Mouse (Mus musculus) limb, embryonic 12.5 days (tissue): ENCODE measurements at regions not wholly inside any gene's neighbourhood (a gene's known extent, or its start where the extent isn't known, plus 50 kb on each side); places are given as distances from the start of the nearest gene placed in this dataset.

Experiments used
- ATAC-seq: fragments of 200-750 bp; cut with Nextera tagmentation; 2 replicates; pipeline ENCODE4 v1.8.0; 2017; ENCODE audit warnings: low read depth, moderate TSS enrichment; ENCODE audit not compliant: insufficient number of reproducible peaks, insufficient read depth, low FRiP score, low TSS enrichment
- H3K27ac ChIP-seq: fragments of 300-500 bp; sonication (generic); 2 replicates; pipeline ENCODE4 v1.5.1; 2016; ENCODE audit warnings: mild to moderate bottlenecking, moderate library complexity
- H3K27me3 ChIP-seq: fragments of 300-500 bp; sonication (generic); 2 replicates; pipeline ENCODE4 v1.6.1; 2016; ENCODE audit warnings: mild to moderate bottlenecking, moderate library complexity
- H3K36me3 ChIP-seq: fragments of 300-500 bp; sonication (generic); 2 replicates; pipeline ENCODE4 v1.6.1; 2016; ENCODE audit warnings: mild to moderate bottlenecking, moderate library complexity
- H3K4me1 ChIP-seq: fragments of 300-500 bp; sonication (generic); replicated peaks from 2 replicates; pipeline ENCODE4 v1.6.1; 2016
- H3K4me2 ChIP-seq: fragments of 300-500 bp; sonication (generic); 2 replicates; pipeline ENCODE4 v1.6.1; 2016; ENCODE audit warnings: mild to moderate bottlenecking, moderate library complexity
- H3K4me3 ChIP-seq: fragments of 300-500 bp; sonication (generic); replicated peaks from 2 replicates; pipeline ENCODE4 v1.5.1; 2016; ENCODE audit warnings: mild to moderate bottlenecking
- H3K9ac ChIP-seq: fragments of 300-500 bp; sonication (generic); replicated peaks from 2 replicates; pipeline ENCODE4 v1.6.1; 2016; ENCODE audit warnings: mild to moderate bottlenecking, moderate library complexity
- H3K9me3 ChIP-seq: fragments of 300-500 bp; sonication (generic); 2 replicates; pipeline ENCODE4 v1.6.1; 2016; ENCODE audit warnings: mild to moderate bottlenecking, moderate library complexity
- WGBS: fragments of 180-500 bp; shearing (Covaris S2); methylation state at CpG from one replicate; pipeline ENCODE4 v1.1.7; 2016; 5-methylcytosine and 5-hydroxymethylcytosine counted together

- ATAC-seq, result no peak
- no peaks in the 10 kb centered on the region for H3K27me3 ChIP-seq
- no peaks in the 10 kb centered on the region for H3K9me3 ChIP-seq
- H3K4me2 ChIP-seq, result no peak overlapping the region
- no peaks in the 10 kb centered on the region for H3K4me1 ChIP-seq
- no peaks in the 10 kb centered on the region for H3K36me3 ChIP-seq
- no peak overlapping the region for H3K9ac ChIP-seq
- no peak overlapping the region for H3K27ac ChIP-seq
- no peak overlapping the region for H3K4me3 ChIP-seq
- WGBS, result 55% methylated on average over 4 of the region's 4 CpGs
Observed at GRCm38 (mm10) chr15:24596242-24596641, 817.3 kb downstream of the Basp1 start.

GRCm38 (mm10) chr15:24588943-24589342 lies 824.6 kb downstream of the Basp1 start:
- Histone ChIP-seq H3K9ac (no peak overlapping the region), H3K27me3 (no peaks in the 10 kb centered on the region), H3K9me3 (no peaks in the 10 kb centered on the region), H3K4me3 (no peak overlapping the region), H3K27ac (no peak overlapping the region), H3K4me2 (no peak overlapping the region), H3K36me3 (no peaks in the 10 kb centered on the region), H3K4me1 (no peaks in the 10 kb centered on the region)
- no peak for ATAC-seq
- WGBS, result 35% methylated on average over 4 of the region's 4 CpGs

DNA sequence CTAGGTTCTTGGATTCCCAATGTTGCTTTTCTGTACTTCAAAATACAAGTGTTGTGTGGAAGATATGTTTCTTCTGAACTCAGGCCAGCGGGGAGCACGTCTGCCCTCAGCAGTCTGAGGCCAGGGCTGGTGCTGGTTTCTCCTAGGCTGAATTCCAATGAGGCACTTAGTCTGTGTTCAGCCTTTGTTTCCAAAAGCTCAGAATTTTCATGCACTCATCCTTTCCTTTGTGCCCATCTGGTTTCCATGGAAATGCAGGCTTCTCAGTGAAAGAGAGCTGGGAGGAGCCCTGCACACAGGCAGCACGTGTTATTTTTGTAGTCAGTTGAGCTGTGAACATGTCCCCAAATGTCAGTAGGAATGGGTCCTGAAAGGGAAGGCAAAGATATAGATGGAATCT lies 846.6 kb downstream of the Basp1 start:
- WGBS, result 59% methylated on average over 3 of the region's 3 CpGs
- no peak overlapping the region for H3K4me3 ChIP-seq
- H3K27me3 ChIP-seq, result no peaks in the 10 kb centered on the region
- no peak overlapping the region for H3K9ac ChIP-seq
- no peak overlapping the region for H3K4me2 ChIP-seq
- no peak overlapping the region for H3K27ac ChIP-seq
- no peak for ATAC-seq
- no peaks in the 10 kb centered on the region for H3K4me1 ChIP-seq
- no peaks in the 10 kb centered on the region for H3K9me3 ChIP-seq
- no peaks in the 10 kb centered on the region for H3K36me3 ChIP-seq

GRCm38 (mm10) chr15:24556806-24557205 lies 856.8 kb downstream of the Basp1 start:
- Histone ChIP-seq H3K4me3 (no peak overlapping the region), H3K9ac (no peak overlapping the region), H3K27ac (no peak overlapping the region), H3K4me2 (no peak overlapping the region), H3K9me3 (no peaks in the 10 kb centered on the region), H3K27me3 (no peaks in the 10 kb centered on the region), H3K4me1 (no peaks in the 10 kb centered on the region), H3K36me3 (no peaks in the 10 kb centered on the region)
- WGBS, result 89% methylated on average over 4 of the region's 4 CpGs
- ATAC-seq, result no peak

GRCm38 (mm10) chr15:24550108-24550507 lies 863.5 kb downstream of the Basp1 start:
- H3K4me3 ChIP-seq, result no peak overlapping the region
- no peaks in the 10 kb centered on the region for H3K9me3 ChIP-seq
- no peak overlapping the region for H3K9ac ChIP-seq
- no peak overlapping the region for H3K27ac ChIP-seq
- WGBS, result 93% methylated on average over 3 of the region's 3 CpGs
- H3K36me3 ChIP-seq, result no peaks in the 10 kb centered on the region
- H3K4me2 ChIP-seq, result no peak overlapping the region
- no peaks in the 10 kb centered on the region for H3K4me1 ChIP-seq
- ATAC-seq, result no peak
- no peaks in the 10 kb centered on the region for H3K27me3 ChIP-seq

DNA sequence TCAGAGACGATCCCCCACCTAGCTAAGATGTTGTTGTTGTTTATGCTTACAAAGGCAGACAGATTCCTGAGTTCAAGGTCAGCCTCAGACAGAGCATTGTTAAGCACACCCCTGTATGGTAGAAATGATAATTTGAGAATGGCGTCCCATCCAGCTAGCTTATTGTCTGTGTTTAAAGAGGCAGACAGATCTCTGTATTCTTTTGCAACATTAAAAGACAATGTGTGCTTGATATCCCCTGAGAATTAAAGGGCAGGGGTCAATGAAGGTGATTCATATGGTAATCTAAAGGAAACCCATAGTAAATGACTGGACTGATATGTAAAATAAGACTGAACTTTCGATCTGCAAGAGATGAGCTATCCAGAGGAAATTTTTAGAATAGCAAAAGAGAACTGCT lies 883.5 kb downstream of the Basp1 start:
- H3K4me3 ChIP-seq, result no peak overlapping the region
- no peak overlapping the region for H3K9ac ChIP-seq
- H3K27me3 ChIP-seq, result no peaks in the 10 kb centered on the region
- no peak overlapping the region for H3K27ac ChIP-seq
- H3K9me3 ChIP-seq, result no peaks in the 10 kb centered on the region
- WGBS, result 86% methylated on average over 3 of the region's 3 CpGs
- H3K4me2 ChIP-seq, result no peak overlapping the region
- no peaks in the 10 kb centered on the region for H3K36me3 ChIP-seq
- H3K4me1 ChIP-seq, result no peaks in the 10 kb centered on the region
- no peak for ATAC-seq

GRCm38 (mm10) chr15:24527379-24527778 lies 886.2 kb downstream of the Basp1 start:
- no peak overlapping the region for H3K27ac ChIP-seq
- H3K9me3 ChIP-seq, result no peaks in the 10 kb centered on the region
- H3K4me2 ChIP-seq, result no peak overlapping the region
- no peaks in the 10 kb centered on the region for H3K27me3 ChIP-seq
- H3K9ac ChIP-seq, result no peak overlapping the region
- no peaks in the 10 kb centered on the region for H3K4me1 ChIP-seq
- no peak overlapping the region for H3K4me3 ChIP-seq
- no peak for ATAC-seq
- H3K36me3 ChIP-seq, result no peaks in the 10 kb centered on the region
- WGBS, result 75% methylated on average over 5 of the region's 5 CpGs

DNA sequence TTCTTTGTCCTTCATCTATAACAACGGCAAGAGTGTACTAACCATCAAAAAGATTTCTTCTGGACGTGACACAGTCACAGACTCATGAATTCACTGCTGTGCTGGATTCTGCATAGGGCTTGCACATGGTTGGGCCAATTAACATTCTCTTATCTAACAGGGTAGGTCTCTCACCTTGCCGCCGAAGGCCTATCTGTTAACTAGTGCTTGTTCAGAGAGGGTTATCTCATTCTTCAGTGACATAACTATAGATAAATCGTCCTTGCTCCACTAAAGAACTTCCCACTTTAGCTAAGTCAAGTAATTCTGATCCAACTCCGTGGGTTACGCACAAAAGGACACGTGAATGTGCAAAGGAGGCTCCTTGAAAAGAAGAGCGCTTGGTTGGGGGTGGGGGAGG lies 899.6 kb downstream of the Basp1 start:
- no peak for ATAC-seq
- Histone ChIP-seq H3K4me2 (no peak overlapping the region), H3K27ac (no peak overlapping the region), H3K9ac (no peak overlapping the region), H3K4me1 (no peaks in the 10 kb centered on the region), H3K9me3 (no peaks in the 10 kb centered on the region), H3K4me3 (no peak overlapping the region), H3K27me3 (no peaks in the 10 kb centered on the region), H3K36me3 (no peaks in the 10 kb centered on the region)
- WGBS, result 90% methylated on average over 9 of the region's 9 CpGs

- Histone ChIP-seq H3K9ac (no peak overlapping the region), H3K4me3 (no peak overlapping the region), H3K27me3 (no peaks in the 10 kb centered on the region), H3K4me1 (no peaks in the 10 kb centered on the region), H3K9me3 (no peaks in the 10 kb centered on the region), H3K4me2 (no peak overlapping the region), H3K36me3 (no peaks in the 10 kb centered on the region), H3K27ac (no peak overlapping the region)
- 73% methylated on average over 9 of the region's 9 CpGs for WGBS
- ATAC-seq, result no peak
Observed at GRCm38 (mm10) chr15:24501907-24502559, 911.5 kb downstream of the Basp1 start.

DNA sequence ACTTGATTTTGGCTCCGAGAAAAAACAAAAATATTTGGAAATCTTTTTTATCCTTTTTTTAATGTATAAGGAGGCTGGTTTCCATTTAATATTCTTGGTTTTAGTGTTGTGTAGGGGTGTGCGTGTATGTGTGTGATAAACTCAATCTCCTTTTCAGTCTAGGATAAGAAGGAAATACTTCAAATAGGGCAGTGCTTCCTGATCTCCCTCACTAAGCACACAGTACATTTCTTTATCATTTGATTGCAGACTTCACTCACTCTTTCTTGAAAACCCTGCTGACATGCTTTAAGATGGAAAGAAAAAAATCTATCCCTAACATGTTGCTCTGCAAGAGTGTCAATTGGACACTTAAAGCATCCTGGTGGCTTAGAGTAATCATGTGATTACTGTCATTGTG lies 927.3 kb downstream of the Basp1 start:
- no peak overlapping the region for H3K9ac ChIP-seq
- H3K4me1 ChIP-seq, result no peaks in the 10 kb centered on the region
- no peak overlapping the region for H3K4me3 ChIP-seq
- H3K27me3 ChIP-seq, result no peaks in the 10 kb centered on the region
- WGBS, result 90% methylated on average over 2 of the region's 2 CpGs
- no peak overlapping the region for H3K4me2 ChIP-seq
- no peaks in the 10 kb centered on the region for H3K36me3 ChIP-seq
- H3K27ac ChIP-seq, result no peak overlapping the region
- ATAC-seq, result no peak
- no peaks in the 10 kb centered on the region for H3K9me3 ChIP-seq

GRCm38 (mm10) chr15:24468239-24468638 lies 945.3 kb downstream of the Basp1 start:
- H3K27ac ChIP-seq, result no peak overlapping the region
- no peak overlapping the region for H3K9ac ChIP-seq
- ATAC-seq, result no peak
- 72% methylated on average over 1 of the region's 1 CpGs for WGBS
- H3K9me3 ChIP-seq, result no peaks in the 10 kb centered on the region
- no peak overlapping the region for H3K4me3 ChIP-seq
- H3K27me3 ChIP-seq, result no peaks in the 10 kb centered on the region
- no peaks in the 10 kb centered on the region for H3K36me3 ChIP-seq
- H3K4me2 ChIP-seq, result no peak overlapping the region
- no peaks in the 10 kb centered on the region for H3K4me1 ChIP-seq

- H3K27ac ChIP-seq, result no peak overlapping the region
- no peak overlapping the region for H3K4me3 ChIP-seq
- H3K4me2 ChIP-seq, result no peak overlapping the region
- H3K27me3 ChIP-seq, result no peaks in the 10 kb centered on the region
- no peak overlapping the region for H3K9ac ChIP-seq
- H3K4me1 ChIP-seq, result no peaks in the 10 kb centered on the region
- no peak for ATAC-seq
- H3K36me3 ChIP-seq, result no peaks in the 10 kb centered on the region
- H3K9me3 ChIP-seq, result no peaks in the 10 kb centered on the region
- WGBS, result 78% methylated on average over 1 of the region's 1 CpGs
Observed at GRCm38 (mm10) chr15:24457726-24458125, 955.8 kb downstream of the Basp1 start.
